Mouse (Mus musculus) 3T3-L1 (cell line): Measurements from ENCODE around the gene Aqp1.

ENCODE experiments used
- DNase-seq: peaks from one replicate; pipeline ENCODE4 v3.0.0-alpha.2; 2015; ENCODE audit warnings: low read depth, low spot score

Gene Aqp1

DNA sequence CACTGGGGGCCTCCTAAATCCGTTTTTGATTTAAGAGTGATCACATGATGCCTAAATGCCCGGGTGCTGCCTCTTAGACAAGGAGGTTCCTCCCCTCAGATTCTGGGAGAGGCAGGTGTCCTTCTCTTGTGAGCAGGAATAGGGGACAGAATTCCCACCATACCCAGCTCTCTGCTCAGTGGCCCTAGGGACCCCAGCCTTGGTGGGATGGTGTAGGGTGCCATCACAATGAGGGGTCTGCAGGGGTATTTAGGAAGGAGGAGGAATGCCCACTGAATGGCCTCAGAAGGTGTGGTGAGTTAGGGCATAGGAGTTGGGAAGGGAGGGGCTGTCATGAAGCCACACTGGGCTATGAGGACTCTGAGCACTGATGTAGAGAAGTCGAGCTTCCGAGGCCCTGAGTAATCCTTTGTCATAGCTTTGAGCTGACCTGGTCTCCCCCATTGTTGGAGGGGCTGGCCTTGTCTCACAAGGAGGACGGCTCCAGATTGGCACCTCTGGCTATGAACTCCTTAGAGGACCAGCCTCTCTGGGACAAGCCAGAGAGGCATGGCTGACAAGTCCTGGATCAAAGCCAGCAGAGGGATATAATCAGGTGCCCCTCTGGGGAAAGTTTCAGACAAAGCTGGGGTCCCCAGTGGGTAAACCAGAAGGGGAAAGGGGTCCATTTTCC lies 4.0 kb upstream of the Aqp1 start:
- DNase-seq = no peak

- no peak for DNase-seq
These were observed 3.5 kb upstream of the Aqp1 start for GRCm38 (mm10) chr6:55332773-55333109.

DNA sequence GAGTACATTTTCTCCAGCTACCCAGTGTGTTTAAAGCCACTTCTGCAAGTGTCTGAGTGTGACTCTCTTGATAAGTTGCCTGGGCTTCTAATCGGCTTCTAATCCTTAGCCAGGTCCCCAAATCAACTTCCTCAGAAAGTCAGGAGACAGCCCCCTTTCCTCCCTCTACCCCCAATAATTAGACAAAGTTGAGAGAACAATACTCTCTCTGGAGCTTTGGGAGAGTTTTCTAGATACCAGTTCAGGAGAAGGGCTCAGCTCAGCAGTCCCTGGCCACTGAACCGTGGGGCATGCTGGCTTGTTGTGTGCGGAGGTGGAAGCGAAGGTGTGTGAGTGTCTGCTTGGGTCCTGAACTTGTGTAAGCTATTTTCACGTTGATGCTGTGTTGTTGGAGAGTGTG lies 1.0 kb downstream of the Aqp1 start:
- DNase-seq = no peak

DNA sequence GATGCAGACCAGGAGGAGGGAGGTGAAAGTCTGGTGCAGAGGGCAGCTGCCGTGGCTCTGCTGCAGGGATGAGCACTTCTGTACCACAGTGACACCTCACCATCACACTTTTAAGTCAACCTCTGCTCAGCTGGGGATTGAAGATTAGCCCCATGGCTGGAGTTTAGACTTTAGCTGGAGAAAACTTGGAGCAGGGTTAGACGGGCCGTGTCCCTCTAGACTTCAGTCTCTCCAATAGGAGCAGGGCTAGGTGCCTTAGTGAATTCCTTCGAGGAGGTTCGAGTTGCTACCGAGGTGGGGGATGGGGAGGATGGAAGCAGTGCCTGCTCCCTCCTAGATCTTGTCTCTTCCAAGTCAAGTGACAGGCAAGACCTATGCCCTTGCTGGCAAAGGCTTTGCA lies 1.8 kb downstream of the Aqp1 start:
- DNase-seq = no peak

GRCm38 (mm10) chr6:55338934-55339825 lies 2.9 kb downstream of the Aqp1 start:
- DNase-seq = peak; percentile 89

DNA sequence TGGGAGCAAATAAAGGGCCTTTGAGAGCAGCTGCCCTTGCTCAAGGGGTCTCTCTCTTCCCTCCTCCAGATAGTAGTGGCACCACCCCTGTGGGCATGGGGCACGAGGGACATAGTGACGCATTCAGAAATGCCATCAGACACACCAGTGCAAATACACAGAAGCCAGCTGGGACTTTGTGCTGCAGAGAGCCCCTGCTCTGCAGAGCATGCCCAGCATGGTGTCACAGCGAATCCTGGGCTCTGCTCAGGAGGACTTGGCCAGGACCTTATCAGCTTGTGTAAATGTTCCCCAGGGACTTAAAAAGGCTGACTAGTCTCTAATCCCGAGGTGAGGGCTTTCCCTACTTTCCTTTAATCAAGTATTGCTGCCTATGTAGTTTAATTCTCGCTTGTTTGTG lies 5.5 kb downstream of the Aqp1 start:
- DNase-seq = peak; percentile 34

DNA sequence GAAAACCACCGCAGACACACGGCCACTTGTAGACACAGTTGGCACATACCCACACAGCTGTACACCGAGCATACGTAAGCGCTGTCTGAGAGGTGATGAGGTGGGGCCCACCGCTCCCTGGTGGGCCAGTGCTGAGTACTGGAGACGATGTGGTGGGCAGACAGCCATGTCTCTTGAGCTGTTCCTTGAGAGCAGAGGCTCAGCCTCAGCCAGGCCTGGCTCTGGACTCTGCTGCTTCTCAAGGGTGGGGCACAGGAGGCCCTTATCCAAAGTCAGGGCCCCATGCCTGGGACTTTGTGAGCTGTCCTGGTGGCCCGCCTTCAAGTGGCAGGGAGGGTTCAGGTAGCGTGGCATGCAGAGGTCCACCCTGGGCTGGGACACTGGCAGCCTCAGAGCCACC lies 6.1 kb downstream of the Aqp1 start:
- DNase-seq = no peak

- DNase-seq = no peak
These were observed 7.2 kb downstream of the Aqp1 start for GRCm38 (mm10) chr6:55343446-55343845.

- DNase-seq = peak; percentile 68
These were observed 8.2 kb downstream of the Aqp1 start for GRCm38 (mm10) chr6:55344291-55345016.

- DNase-seq = no peak
These were observed 9.0 kb downstream of the Aqp1 start for GRCm38 (mm10) chr6:55345264-55345663.

DNA sequence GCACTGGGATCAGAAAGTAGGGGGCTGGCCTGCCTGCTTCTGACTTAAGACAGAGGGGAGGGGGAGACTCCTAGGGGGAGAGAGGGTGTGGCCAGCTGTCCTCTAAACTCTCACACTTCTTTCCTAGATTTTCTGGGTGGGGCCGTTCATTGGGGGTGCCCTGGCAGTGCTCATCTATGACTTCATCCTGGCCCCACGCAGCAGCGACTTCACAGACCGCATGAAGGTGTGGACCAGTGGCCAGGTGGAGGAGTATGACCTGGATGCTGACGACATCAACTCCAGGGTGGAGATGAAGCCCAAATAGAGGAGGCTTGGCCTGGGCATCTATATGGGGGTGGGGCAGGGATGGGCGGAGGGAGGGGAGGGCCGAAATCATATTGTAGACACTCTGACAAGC lies 10.3 kb downstream of the Aqp1 start:
- no peak for DNase-seq

- DNase-seq = no peak
These were observed 11.7 kb downstream of the Aqp1 start for GRCm38 (mm10) chr6:55347711-55348571.

DNA sequence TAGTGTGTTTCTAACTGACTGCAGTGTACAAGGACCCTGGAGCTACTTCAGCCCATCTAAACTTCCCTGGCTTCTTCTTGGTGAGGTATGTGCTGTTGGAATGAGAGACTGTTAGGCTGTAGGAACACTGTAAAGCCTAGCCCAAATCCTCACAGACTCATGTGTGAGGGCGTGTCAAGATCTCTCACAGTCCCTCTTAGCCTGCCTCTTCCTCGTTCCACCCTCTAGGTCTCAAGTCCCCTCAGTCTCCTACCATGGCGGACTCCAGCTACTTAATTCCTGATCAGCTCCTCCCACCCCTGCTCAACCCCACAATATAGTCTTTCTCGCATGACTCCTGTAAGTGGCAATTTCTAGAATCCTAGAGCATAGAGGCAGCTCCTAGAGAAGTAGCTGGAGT lies 13.0 kb downstream of the Aqp1 start:
- no peak for DNase-seq

GRCm38 (mm10) chr6:55350383-55350952 lies 14.2 kb downstream of the Aqp1 start:
- DNase-seq = no peak

GRCm38 (mm10) chr6:55351712-55352111 lies 15.5 kb downstream of the Aqp1 start:
- peak; percentile 41 for DNase-seq

GRCm38 (mm10) chr6:55353711-55354445 lies 17.6 kb downstream of the Aqp1 start:
- no peak for DNase-seq

- no peak for DNase-seq
These were observed 18.4 kb downstream of the Aqp1 start for GRCm38 (mm10) chr6:55354456-55355117.

- no peak for DNase-seq
These were observed 19.3 kb downstream of the Aqp1 start for GRCm38 (mm10) chr6:55355575-55355974.

GRCm38 (mm10) chr6:55356017-55356703 lies 19.9 kb downstream of the Aqp1 start:
- DNase-seq = no peak
